Mouse (Mus musculus): Measurements from ENCODE around the gene 2200002J24Rik.
"Not testable (repeated sequence)": the region's sequence is repeated elsewhere in the genome, so short reads cannot be mapped to it uniquely, and the experiment has no call there.

Gene 2200002J24Rik

GRCm38 (mm10) chr7:30728739-30729395 is 30.1 kb downstream of the 2200002J24Rik start:
- no peak for DNase-seq (ENCODE audit: low spot score)

DNA sequence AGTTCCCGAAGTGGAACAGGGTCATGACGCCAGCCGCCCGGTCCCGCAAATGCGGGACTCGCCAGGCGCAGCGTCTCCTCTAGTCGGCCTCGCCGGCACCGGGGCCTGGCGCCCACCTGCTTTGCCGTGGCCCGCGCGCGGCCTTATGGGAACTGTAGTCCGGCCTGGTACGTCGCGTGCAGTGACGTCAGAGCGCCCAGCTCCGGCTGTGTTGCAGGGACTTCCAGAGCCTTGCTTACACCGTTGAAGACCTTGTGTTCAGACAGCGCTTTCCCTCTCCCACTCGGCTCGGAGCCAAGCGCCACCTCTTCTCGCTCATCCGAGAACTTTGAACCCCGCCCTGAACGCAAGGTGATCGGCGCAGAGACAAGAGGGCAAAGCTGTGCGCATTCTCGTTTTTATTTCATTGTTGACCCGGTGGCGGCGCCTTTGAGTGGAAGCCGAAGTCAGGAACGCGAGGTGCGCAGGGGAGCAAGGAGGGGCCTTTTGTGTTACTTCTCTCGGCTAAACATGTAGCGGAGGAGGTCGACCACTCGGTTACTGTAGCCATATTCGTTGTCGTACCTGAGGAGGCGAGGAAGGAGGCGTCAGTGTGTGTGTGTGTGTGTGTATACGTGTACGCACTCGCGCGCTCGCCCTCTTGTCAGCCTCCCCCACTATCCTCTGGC is 30.8 kb downstream of the 2200002J24Rik start, which contains the start of gene Tmem147:
Gene Tmem147 (minus strand): TSS at position 145 of the 668 bp plus-strand sequence.
- peak; percentile 84 for DNase-seq (ENCODE audit: low spot score)

DNA sequence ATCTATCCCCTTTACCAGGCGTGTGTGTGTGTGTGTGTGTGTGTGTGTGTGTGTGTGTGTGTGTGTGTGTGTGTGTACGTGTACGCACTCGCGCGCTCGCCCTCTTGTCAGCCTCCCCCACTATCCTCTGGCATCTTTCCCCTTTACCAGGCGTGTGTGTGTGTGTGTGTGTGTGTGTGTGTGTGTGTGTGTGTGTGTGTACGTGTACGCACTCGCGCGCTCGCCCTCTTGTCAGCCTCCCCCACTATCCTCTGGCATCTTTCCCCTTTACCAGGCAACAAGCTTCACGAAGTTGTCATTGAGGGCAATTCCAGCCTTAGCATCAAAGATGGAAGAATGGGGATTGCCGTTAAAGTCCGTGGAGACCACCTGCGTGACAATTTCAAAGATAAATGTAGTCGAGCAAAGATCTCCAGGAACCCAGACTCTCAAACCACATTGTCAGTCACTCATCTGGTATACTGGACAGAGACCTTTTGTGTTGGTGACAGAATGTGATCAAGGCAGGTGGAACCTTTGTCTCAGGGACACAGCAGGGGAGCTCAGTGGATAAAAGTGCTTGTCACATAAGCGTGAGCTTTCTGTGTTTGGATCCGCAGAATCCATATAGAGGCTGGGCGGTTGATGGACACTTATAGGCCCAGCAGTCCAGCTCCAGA is 31.5 kb downstream of the 2200002J24Rik start:
- not testable (repeated sequence) for DNase-seq (ENCODE audit: low spot score)

- DNase-seq (ENCODE audit: low spot score) = no peak
Observed at GRCm38 (mm10) chr7:30736211-30736610, 37.5 kb downstream of the 2200002J24Rik start.

- not testable (repeated sequence) for DNase-seq (ENCODE audit: low spot score)
Observed at GRCm38 (mm10) chr7:30742570-30742969, 43.8 kb downstream of the 2200002J24Rik start.

DNA sequence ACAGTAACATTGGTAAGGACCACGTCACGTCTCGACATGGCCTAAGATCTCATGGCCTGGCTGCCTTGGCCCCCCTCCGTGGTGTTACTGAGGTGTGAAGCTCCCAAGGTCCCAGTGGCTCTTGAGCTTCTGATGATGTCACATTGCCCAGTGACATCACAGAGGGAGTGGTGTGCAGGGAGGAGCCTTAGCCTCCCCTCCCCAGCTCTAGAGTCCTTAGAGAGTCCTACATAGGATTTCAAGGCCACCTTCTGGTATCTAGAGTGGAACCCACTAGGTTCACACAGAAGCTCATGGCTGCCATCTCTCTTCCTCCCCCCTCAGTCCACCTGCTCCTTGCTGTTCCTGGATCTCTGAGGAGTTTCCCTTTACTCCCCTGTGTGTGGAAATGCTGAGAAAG is 44.9 kb downstream of the 2200002J24Rik start, which contains the start of gene Gapdhs:
Gene Gapdhs (minus strand): TSS at position 65 of the 400 bp plus-strand sequence.
- DNase-seq (ENCODE audit: low spot score) = not testable (repeated sequence)

GRCm38 (mm10) chr7:30744022-30744598 is 45.4 kb downstream of the 2200002J24Rik start:
- no peak for DNase-seq (ENCODE audit: low spot score)

GRCm38 (mm10) chr7:30747525-30748204 is 48.9 kb downstream of the 2200002J24Rik start:
- no peak for DNase-seq (ENCODE audit: low spot score)
